Mouse (Mus musculus): Measurements from ENCODE around the gene Rsph14. TPM values are rescaled to one million over a fixed set of nuclear protein-coding genes. Genes with fewer than 3 reads are reported as not detected.

Gene Rsph14
- not detected in 2 replicates for polyA plus RNA-seq (2015; fragmentation: Nextera tagmentation; extraction: Ambion mirVana)

DNA sequence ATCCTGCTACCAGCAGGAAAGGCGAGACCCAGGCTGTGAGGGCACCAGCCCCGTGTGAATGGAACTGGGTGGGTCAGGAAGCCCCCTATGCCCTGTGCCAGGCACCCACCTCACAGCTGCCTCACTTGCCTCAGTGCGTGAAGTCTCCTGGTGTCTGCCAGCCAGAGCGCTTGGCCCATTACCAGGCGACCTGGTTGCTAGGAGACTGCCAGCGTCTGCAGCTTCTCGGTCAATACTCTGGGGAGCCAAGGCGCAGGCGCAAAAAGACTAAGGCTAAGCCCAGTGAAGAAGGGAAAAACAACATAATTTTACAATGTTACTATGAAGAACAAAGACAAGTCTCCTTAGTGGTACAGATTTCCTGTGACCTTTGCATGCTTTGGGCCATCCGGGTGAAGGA, at the start of gene Rsph14:
Gene Rsph14, minus strand, starts transcription at position 192 of the 400 bp plus-strand sequence.
- 27% methylated on average over 10 of the region's 10 CpGs for WGBS
- H3K27me3 ChIP-seq (replicated peaks; ENCODE audit: control insufficient read depth, insufficient read depth, low read length) = no peaks in the 10 kb centered on the region
- H3K4me2 ChIP-seq (ENCODE audit: low read depth, low read length) = no peak within 1 kb of the TSS
- no peak within 1 kb of the TSS for H3K9ac ChIP-seq (ENCODE audit: low read depth, low read length)
- peaks cover 4% of the 10 kb centered on the region for H3K4me1 ChIP-seq (ENCODE audit: control insufficient read depth, insufficient read depth, low read length)
- H3K27ac ChIP-seq (ENCODE audit: low read length) = no peak within 1 kb of the TSS
- H3K4me3 ChIP-seq (ENCODE audit: low read length) = no peak within 1 kb of the TSS
- H3K36me3 ChIP-seq (ENCODE audit: control insufficient read depth, insufficient read depth, low read length) = no peaks in the 10 kb centered on the region
- no peaks in the 10 kb centered on the region for H3K9me3 ChIP-seq (ENCODE audit: control insufficient read depth, low read length)
- ATAC-seq = no peak

DNA sequence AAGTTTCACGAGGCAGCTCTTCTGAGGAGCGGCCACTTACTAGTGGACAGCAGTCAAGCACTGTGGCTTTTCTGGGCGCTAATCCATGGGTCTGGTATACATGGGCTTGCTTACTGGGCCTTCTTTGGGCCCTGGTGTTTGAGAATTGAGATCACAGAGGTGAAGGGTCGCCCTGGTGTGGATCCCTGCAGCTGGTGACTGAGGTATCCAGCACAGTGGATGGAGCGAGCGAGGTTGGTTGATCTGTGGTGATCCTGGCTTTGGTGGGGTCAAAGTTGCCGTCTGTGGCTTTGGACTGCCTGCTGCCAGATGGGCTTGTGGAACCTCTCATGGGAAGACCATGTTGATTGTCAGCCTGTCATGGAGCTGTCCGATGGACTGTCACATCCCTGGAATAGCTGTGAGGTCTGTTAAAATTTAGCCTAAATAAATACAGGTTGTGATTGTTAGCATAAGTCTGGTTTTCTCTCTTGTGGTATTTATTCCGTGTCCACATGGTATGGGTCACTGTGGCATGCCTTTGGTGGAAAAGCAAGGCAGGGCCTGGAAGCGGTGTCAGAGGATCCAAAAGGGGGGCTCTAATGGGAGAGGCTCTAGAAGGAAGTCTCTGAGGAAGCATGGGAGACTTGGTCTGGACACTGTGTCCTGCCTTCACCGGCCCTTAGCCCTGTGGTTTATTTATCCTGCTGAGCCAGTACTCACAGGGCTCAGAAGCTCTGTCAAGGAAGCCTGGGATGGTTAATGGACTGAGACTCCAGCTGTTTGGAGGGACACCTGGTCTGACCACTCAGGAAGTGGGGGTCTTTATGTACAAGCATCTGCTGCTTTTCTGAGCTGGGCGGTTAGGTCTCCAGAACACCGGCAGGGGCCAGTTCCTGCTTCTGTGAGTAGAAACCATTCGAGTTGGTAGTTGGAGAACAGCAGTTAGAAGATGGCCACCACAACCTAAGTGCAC, 46.1 kb upstream of the Rsph14 start:
- no peaks in the 10 kb centered on the region for H3K27me3 ChIP-seq (replicated peaks; ENCODE audit: control insufficient read depth, insufficient read depth, low read length)
- no peak overlapping the region for H3K4me3 ChIP-seq (ENCODE audit: low read length)
- H3K4me1 ChIP-seq (ENCODE audit: control insufficient read depth, insufficient read depth, low read length) = peaks cover 12% of the 10 kb centered on the region; the same call in 1 of the 2 replicates
- H3K4me2 ChIP-seq (ENCODE audit: low read depth, low read length) = no peak overlapping the region
- no peak overlapping the region for H3K27ac ChIP-seq (ENCODE audit: low read length)
- H3K9ac ChIP-seq (ENCODE audit: low read depth, low read length) = no peak overlapping the region
- no peaks in the 10 kb centered on the region for H3K9me3 ChIP-seq (ENCODE audit: control insufficient read depth, low read length)
- no peaks in the 10 kb centered on the region for H3K36me3 ChIP-seq (ENCODE audit: control insufficient read depth, insufficient read depth, low read length)
- no peak for ATAC-seq
- WGBS = 66% methylated on average over 14 of the region's 14 CpGs

GRCm38 (mm10) chr10:75075665-75076064, 43.3 kb upstream of the Rsph14 start:
- no peak overlapping the region for H3K9ac ChIP-seq (ENCODE audit: low read depth, low read length)
- H3K4me3 ChIP-seq (ENCODE audit: low read length) = no peak overlapping the region
- no peaks in the 10 kb centered on the region for H3K36me3 ChIP-seq (ENCODE audit: control insufficient read depth, insufficient read depth, low read length)
- WGBS = 54% methylated on average over 5 of the region's 5 CpGs
- no peak overlapping the region for H3K4me2 ChIP-seq (ENCODE audit: low read depth, low read length)
- H3K4me1 ChIP-seq (ENCODE audit: control insufficient read depth, insufficient read depth, low read length) = peaks cover 13% of the 10 kb centered on the region
- no peak for ATAC-seq
- no peak overlapping the region for H3K27ac ChIP-seq (ENCODE audit: low read length)
- no peaks in the 10 kb centered on the region for H3K27me3 ChIP-seq (replicated peaks; ENCODE audit: control insufficient read depth, insufficient read depth, low read length)
- H3K9me3 ChIP-seq (ENCODE audit: control insufficient read depth, low read length) = no peaks in the 10 kb centered on the region

GRCm38 (mm10) chr10:75070281-75070976, 38.0 kb upstream of the Rsph14 start:
- no peak overlapping the region for H3K9ac ChIP-seq (ENCODE audit: low read depth, low read length)
- no peak overlapping the region for H3K4me2 ChIP-seq (ENCODE audit: low read depth, low read length)
- WGBS = 34% methylated on average over 11 of the region's 11 CpGs
- no peaks in the 10 kb centered on the region for H3K27me3 ChIP-seq (replicated peaks; ENCODE audit: control insufficient read depth, insufficient read depth, low read length)
- H3K27ac ChIP-seq (ENCODE audit: low read length) = no peak overlapping the region
- peaks cover 26% of the 10 kb centered on the region for H3K4me1 ChIP-seq (ENCODE audit: control insufficient read depth, insufficient read depth, low read length)
- ATAC-seq = no peak
- H3K4me3 ChIP-seq (ENCODE audit: low read length) = no peak overlapping the region
- no peaks in the 10 kb centered on the region for H3K36me3 ChIP-seq (ENCODE audit: control insufficient read depth, insufficient read depth, low read length)
- H3K9me3 ChIP-seq (ENCODE audit: control insufficient read depth, low read length) = no peaks in the 10 kb centered on the region

GRCm38 (mm10) chr10:75068624-75069328, 36.4 kb upstream of the Rsph14 start:
- no peak overlapping the region for H3K27ac ChIP-seq (ENCODE audit: low read length)
- peak; percentile 61 for ATAC-seq
- no peaks in the 10 kb centered on the region for H3K27me3 ChIP-seq (replicated peaks; ENCODE audit: control insufficient read depth, insufficient read depth, low read length)
- peak overlapping the region; percentile 26 for H3K4me2 ChIP-seq (ENCODE audit: low read depth, low read length)
- no peak overlapping the region for H3K9ac ChIP-seq (ENCODE audit: low read depth, low read length)
- no peaks in the 10 kb centered on the region for H3K9me3 ChIP-seq (ENCODE audit: control insufficient read depth, low read length)
- peaks cover 30% of the 10 kb centered on the region for H3K4me1 ChIP-seq (ENCODE audit: control insufficient read depth, insufficient read depth, low read length)
- WGBS = 35% methylated on average over 12 of the region's 12 CpGs
- H3K36me3 ChIP-seq (ENCODE audit: control insufficient read depth, insufficient read depth, low read length) = no peaks in the 10 kb centered on the region
- no peak overlapping the region for H3K4me3 ChIP-seq (ENCODE audit: low read length)

DNA sequence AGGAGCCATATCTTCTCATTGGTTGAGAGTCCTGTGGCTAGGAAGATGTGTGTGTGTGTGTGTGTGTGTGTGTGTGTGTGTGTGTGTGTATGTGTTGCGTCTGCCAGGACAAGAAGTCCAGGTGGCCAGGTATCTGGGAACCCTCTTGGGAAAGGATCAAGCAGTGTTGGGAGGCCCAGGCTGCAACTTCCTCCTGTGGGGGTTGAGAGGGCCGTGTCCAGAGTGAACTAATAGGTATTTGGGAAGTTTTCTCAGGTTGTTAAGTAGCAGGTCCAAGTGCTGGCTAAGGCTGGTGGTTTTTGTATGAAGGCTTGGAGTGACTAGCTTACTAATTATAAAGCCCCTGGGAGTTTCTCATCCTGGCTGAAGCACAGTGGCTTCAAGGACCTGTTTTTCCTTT, 35.7 kb upstream of the Rsph14 start:
- Histone ChIP-seq H3K27me3 (replicated peaks; ENCODE audit: control insufficient read depth, insufficient read depth, low read length) (no peaks in the 10 kb centered on the region), H3K4me3 (ENCODE audit: low read length) (no peak overlapping the region), H3K4me1 (ENCODE audit: control insufficient read depth, insufficient read depth, low read length) (peaks cover 37% of the 10 kb centered on the region), H3K4me2 (ENCODE audit: low read depth, low read length) (no peak overlapping the region), H3K9me3 (ENCODE audit: control insufficient read depth, low read length) (no peaks in the 10 kb centered on the region), H3K27ac (ENCODE audit: low read length) (no peak overlapping the region), H3K9ac (ENCODE audit: low read depth, low read length) (no peak overlapping the region), H3K36me3 (ENCODE audit: control insufficient read depth, insufficient read depth, low read length) (no peaks in the 10 kb centered on the region)
- peak; percentile 22 for ATAC-seq
- 30% methylated on average over 2 of the region's 2 CpGs for WGBS

DNA sequence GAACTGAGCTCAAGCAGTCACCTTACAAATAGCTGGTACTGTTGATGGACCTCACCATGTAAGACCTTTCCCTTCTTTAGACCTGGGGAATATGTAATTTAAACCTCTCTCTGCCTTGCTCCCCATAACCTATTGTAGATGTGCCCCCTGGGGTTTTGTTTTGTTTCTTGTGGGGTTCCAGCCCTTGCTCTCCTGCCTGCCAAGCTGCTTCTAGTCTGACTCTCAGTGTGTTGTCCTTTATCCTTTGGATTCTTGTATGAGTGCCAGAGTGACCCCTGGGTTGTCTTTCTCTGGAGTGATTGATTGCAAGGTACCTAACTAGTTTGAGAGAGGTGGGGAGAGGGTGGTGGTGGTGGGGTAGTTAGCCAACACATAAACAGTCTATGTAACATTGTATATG, 35.1 kb upstream of the Rsph14 start:
- Histone ChIP-seq H3K4me3 (ENCODE audit: low read length) (no peak overlapping the region), H3K9ac (ENCODE audit: low read depth, low read length) (no peak overlapping the region), H3K4me2 (ENCODE audit: low read depth, low read length) (no peak overlapping the region), H3K9me3 (ENCODE audit: control insufficient read depth, low read length) (no peaks in the 10 kb centered on the region), H3K36me3 (ENCODE audit: control insufficient read depth, insufficient read depth, low read length) (no peaks in the 10 kb centered on the region), H3K4me1 (ENCODE audit: control insufficient read depth, insufficient read depth, low read length) (peaks cover 43% of the 10 kb centered on the region), H3K27ac (ENCODE audit: low read length) (no peak overlapping the region), H3K27me3 (replicated peaks; ENCODE audit: control insufficient read depth, insufficient read depth, low read length) (no peaks in the 10 kb centered on the region)
- no peak for ATAC-seq

DNA sequence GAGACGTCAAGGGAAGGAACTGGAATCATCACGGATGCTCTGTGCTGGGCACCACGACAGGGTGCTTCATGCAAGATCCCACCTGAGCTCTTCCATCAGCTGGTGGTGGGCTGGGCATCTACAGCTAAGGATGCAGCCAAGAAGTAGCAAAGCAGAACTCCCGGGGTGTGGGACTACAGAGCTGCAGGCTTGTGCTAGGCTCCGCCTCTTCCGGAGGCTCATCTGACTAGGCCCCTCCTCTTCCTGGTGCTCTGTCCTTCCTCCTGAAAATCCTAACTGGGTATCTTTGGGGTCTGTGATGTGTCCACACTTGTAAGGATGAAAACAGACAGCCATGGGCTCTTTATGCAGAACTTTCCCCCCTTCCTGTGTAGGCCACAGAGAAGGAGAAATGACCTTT, 33.3 kb upstream of the Rsph14 start:
- Histone ChIP-seq H3K27me3 (replicated peaks; ENCODE audit: control insufficient read depth, insufficient read depth, low read length) (no peaks in the 10 kb centered on the region), H3K9me3 (ENCODE audit: control insufficient read depth, low read length) (no peaks in the 10 kb centered on the region), H3K4me2 (ENCODE audit: low read depth, low read length) (no peak overlapping the region), H3K36me3 (ENCODE audit: control insufficient read depth, insufficient read depth, low read length) (no peaks in the 10 kb centered on the region), H3K4me1 (ENCODE audit: control insufficient read depth, insufficient read depth, low read length) (peaks cover 53% of the 10 kb centered on the region), H3K4me3 (ENCODE audit: low read length) (no peak overlapping the region), H3K27ac (ENCODE audit: low read length) (no peak overlapping the region), H3K9ac (ENCODE audit: low read depth, low read length) (no peak overlapping the region)
- WGBS = 73% methylated on average over 6 of the region's 6 CpGs
- ATAC-seq = no peak

All from intestine, embryonic 16.5 days (tissue).